Mouse (Mus musculus) kidney, adult 2 months (tissue): Measurements from ENCODE around the gene Knl1.

Experiments used
- CTCF ChIP-seq: fragments of 200-500 bp; conservative IDR thresholded peaks from 2 replicates; pipeline ENCODE4 v1.5.1; 2011; ENCODE audit warnings: low read depth, mild to moderate bottlenecking, control low read depth, low read length, moderate library complexity, mixed read lengths; ENCODE audit not compliant: insufficient read depth, insufficient read length
- POLR2A ChIP-seq: fragments of 200-500 bp; IDR thresholded peaks from one replicate; pipeline ENCODE4 v1.6.1; 2011; ENCODE audit warnings: low read depth, low read length, control low read depth

DNA sequence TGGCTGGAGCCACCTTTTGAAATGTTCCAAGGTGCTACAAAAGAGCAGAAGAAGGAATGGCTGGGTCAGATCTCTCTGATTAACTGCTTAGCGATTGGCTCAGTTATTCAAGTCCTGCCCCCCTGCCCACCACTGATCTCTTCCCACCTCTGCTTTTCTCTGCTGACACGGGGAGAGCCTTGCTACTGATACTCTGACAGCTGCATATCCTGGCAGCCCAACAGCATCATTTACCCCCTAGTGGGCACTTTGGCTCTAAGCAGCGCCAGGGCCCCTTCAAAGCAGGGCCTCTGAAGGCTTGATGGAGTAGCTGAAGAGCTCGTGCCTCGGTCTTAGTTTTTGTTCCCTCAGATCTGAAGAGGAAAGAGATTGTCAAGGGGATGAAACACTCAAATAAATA lies 27.8 kb upstream of the Knl1 start:
- TF ChIP-seq CTCF, result no peak
- no peak for TF ChIP-seq POLR2A
